Mouse (Mus musculus): Measurements from ENCODE around the gene Vmn2r84. TPM values are rescaled to one million over a fixed set of nuclear protein-coding genes. Genes with fewer than 3 reads are reported as not detected.

Gene Vmn2r84
- polyA plus RNA-seq, 1 experiment from 2014 or later = not detected

DNA sequence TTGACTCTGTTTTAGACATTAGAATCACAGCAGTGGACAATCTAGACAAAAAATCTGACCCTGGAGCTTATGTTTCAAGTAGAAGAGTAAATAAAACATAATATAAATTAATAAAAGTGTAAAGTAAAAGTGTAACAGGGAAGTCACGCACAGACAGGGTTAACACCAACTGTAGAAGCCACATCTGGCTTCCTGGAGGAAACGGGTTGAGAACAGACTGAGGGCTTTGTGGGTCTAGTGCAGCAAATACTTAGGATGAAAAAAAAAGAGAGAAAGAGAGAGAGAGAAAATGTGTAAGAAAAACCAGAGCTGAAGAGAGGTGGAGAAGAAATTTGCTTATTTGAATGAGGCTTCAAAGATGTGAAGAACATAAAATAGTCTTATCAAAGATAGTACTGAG, 56.6 kb downstream of the Vmn2r84 start:
- no peak for ATAC-seq (ENCODE audit: insufficient number of reproducible peaks, insufficient read depth, low FRiP score, low read depth)
- no peaks in the 10 kb centered on the region for H3K27me3 ChIP-seq (ENCODE audit: control insufficient read depth, insufficient read depth, low read length)
- no peak overlapping the region for H3K9ac ChIP-seq (replicated peaks; ENCODE audit: low read depth, low read length)
- H3K4me3 ChIP-seq (ENCODE audit: low read depth, low read length) = no peak overlapping the region
- no peaks in the 10 kb centered on the region for H3K4me1 ChIP-seq (ENCODE audit: control insufficient read depth, insufficient read depth, low read length)
- 52% methylated on average over 2 of the region's 2 CpGs for WGBS
- no peaks in the 10 kb centered on the region for H3K36me3 ChIP-seq (ENCODE audit: control insufficient read depth, insufficient read depth, low read length)
- no peak overlapping the region for H3K27ac ChIP-seq (ENCODE audit: low read length)
- H3K4me2 ChIP-seq (replicated peaks; ENCODE audit: low read depth, low read length) = no peak overlapping the region
- H3K9me3 ChIP-seq (ENCODE audit: control insufficient read depth, low read depth, low read length) = no peaks in the 10 kb centered on the region

DNA sequence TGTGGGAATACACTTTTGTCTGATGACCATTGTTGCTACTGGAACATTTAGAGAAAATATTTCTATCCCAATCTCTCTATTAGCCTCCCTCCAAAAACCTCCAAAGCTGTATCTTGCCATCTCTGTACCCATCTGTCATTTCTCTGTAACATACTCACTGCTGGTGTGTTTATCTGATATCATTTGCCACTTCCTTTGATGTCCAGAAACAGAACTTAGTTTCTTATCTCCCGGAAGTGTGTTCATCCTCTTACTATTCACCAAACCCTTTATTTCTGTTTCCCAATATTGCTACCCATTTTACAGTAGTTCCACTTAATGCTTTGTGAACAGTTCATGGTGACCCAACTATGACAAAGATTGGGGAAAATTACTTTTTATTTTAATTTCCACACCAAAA, 57.7 kb downstream of the Vmn2r84 start:
- 54% methylated on average over 1 of the region's 1 CpGs for WGBS
- Histone ChIP-seq H3K27me3 (ENCODE audit: control insufficient read depth, insufficient read depth, low read length) (no peaks in the 10 kb centered on the region), H3K9me3 (ENCODE audit: control insufficient read depth, low read depth, low read length) (no peaks in the 10 kb centered on the region), H3K36me3 (ENCODE audit: control insufficient read depth, insufficient read depth, low read length) (no peaks in the 10 kb centered on the region), H3K9ac (replicated peaks; ENCODE audit: low read depth, low read length) (no peak overlapping the region), H3K27ac (ENCODE audit: low read length) (no peak overlapping the region), H3K4me3 (ENCODE audit: low read depth, low read length) (no peak overlapping the region), H3K4me1 (ENCODE audit: control insufficient read depth, insufficient read depth, low read length) (no peaks in the 10 kb centered on the region), H3K4me2 (replicated peaks; ENCODE audit: low read depth, low read length) (no peak overlapping the region)
- no peak for ATAC-seq (ENCODE audit: insufficient number of reproducible peaks, insufficient read depth, low FRiP score, low read depth)

GRCm38 (mm10) chr10:130330711-130331110, 63.4 kb downstream of the Vmn2r84 start:
- no peaks in the 10 kb centered on the region for H3K9me3 ChIP-seq (ENCODE audit: control insufficient read depth, low read depth, low read length)
- H3K27ac ChIP-seq (ENCODE audit: low read length) = no peak overlapping the region
- H3K27me3 ChIP-seq (ENCODE audit: control insufficient read depth, insufficient read depth, low read length) = no peaks in the 10 kb centered on the region
- no peak overlapping the region for H3K9ac ChIP-seq (replicated peaks; ENCODE audit: low read depth, low read length)
- H3K4me1 ChIP-seq (ENCODE audit: control insufficient read depth, insufficient read depth, low read length) = no peaks in the 10 kb centered on the region
- H3K36me3 ChIP-seq (ENCODE audit: control insufficient read depth, insufficient read depth, low read length) = no peaks in the 10 kb centered on the region
- H3K4me2 ChIP-seq (replicated peaks; ENCODE audit: low read depth, low read length) = no peak overlapping the region
- no peak overlapping the region for H3K4me3 ChIP-seq (ENCODE audit: low read depth, low read length)
- WGBS = 90% methylated on average over 1 of the region's 1 CpGs
- no peak for ATAC-seq (ENCODE audit: insufficient number of reproducible peaks, insufficient read depth, low FRiP score, low read depth)

Other genes starting within 250 kb of the Vmn2r84 start
- gene Olfr825, start 227.6 kb downstream of the Vmn2r84 start, polyA plus RNA-seq (2014; fragmentation: Nextera tagmentation; extraction: Ambion mirVana) = not detected in 2 replicates
- not detected in 2 replicates for gene Olfr826, start 210.1 kb downstream of the Vmn2r84 start, polyA plus RNA-seq (2014; fragmentation: Nextera tagmentation; extraction: Ambion mirVana)
- not detected in 2 replicates for gene Olfr827, start 179.9 kb downstream of the Vmn2r84 start, polyA plus RNA-seq (2014; fragmentation: Nextera tagmentation; extraction: Ambion mirVana)
- gene Neurod4, start 114.1 kb downstream of the Vmn2r84 start, polyA plus RNA-seq (2014; fragmentation: Nextera tagmentation; extraction: Ambion mirVana) = 0.14 TPM in 1 of 2 replicates, not detected in the other
- 0.25 and 0.29 TPM in 2 replicates for gene Tespa1, start 71.5 kb downstream of the Vmn2r84 start, polyA plus RNA-seq (2014; fragmentation: Nextera tagmentation; extraction: Ambion mirVana)
- 0.04 TPM in 1 of 2 replicates, not detected in the other for gene Vmn2r85, start 35.4 kb upstream of the Vmn2r84 start, polyA plus RNA-seq (2014; fragmentation: Nextera tagmentation; extraction: Ambion mirVana)
- not detected in 2 replicates for gene Vmn2r86, start 61.7 kb upstream of the Vmn2r84 start, polyA plus RNA-seq (2014; fragmentation: Nextera tagmentation; extraction: Ambion mirVana)
- 0.07 and 0.17 TPM in 2 replicates for gene Vmn2r87, start 103.1 kb upstream of the Vmn2r84 start, polyA plus RNA-seq (2014; fragmentation: Nextera tagmentation; extraction: Ambion mirVana)

All from stomach, embryonic 14.5 days (tissue).